Mouse (Mus musculus) kidney, adult 9 months (tissue): Measurements from ENCODE around the gene Sptan1.
"Not testable (repeated sequence)": the region's sequence is repeated elsewhere in the genome, so short reads cannot be mapped to it uniquely, and the experiment has no call there.

Source experiments
- DNase-seq: peaks from one replicate; pipeline ENCODE4 v3.0.0; 2022

Gene Sptan1

GRCm38 (mm10) chr2:30010840-30011281 is 45.5 kb downstream of the Sptan1 start:
- no peak for DNase-seq

DNA sequence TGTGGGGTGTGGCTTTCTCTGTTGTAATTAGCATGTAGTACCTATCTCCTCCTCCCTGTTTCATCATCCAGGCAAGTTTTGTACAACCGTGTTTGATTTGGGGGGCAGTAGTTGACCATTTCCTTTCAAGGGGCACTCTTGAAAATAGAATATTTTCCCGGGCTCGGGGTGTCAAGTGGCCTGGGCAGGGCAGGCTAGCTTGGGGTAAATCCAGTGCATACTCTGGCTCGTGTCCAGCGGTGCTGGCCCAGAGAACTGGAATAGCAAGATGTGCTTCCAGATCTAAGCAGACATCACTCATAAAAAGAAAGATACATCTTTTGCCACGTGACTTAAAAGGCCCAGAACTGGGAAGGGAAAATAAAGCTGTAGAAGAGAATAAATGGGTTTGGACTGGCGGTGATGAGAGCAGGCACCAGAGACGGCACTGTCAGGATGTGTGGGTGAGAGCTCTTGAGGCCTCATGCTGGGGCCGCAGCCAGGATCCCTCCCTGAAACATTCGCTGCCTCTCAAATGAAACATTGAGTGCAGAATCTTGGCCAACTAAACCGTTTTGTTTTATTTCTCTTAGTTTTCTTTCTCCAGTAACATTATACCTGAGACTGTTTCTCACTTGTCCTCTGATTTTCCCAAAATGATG is 49.1 kb downstream of the Sptan1 start:
- DNase-seq = no peak

DNA sequence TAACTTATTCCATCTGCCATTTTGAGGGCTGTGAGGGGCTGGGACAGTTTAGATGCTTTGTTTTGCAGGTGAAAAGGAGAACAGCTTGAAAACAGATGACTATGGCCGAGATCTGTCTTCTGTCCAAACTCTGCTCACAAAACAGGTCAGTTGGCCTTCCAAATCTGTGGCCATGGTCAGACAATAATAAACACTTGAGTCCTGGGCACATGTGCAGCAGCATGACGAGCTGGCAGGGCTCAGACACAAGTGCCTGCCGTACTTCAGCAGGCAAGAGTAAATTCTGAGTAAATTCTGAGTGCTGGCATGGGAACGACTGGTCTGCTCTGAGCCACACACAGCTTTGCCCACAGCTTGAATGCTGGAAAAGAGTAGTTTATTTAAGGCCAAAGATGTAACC is 60.1 kb downstream of the Sptan1 start:
- DNase-seq = no peak

DNA sequence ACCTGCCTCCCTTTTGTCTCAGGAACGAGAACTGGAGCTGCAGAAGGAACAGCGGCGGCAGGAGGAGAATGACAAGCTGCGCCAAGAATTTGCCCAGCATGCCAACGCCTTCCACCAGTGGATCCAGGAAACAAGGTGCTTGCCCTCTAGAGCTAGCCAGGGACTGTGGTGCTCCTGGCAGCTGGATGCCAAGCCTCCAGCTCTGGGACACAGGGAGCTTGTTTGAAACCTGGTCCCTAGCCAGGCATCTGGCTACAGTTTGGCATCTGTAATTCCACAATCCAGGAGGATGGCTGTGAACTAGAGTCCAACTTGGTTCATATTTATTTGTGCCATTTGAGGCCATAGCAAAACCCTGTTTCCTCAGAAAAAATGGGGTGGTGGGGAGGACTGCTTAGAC is 61.6 kb downstream of the Sptan1 start:
- no peak for DNase-seq

DNA sequence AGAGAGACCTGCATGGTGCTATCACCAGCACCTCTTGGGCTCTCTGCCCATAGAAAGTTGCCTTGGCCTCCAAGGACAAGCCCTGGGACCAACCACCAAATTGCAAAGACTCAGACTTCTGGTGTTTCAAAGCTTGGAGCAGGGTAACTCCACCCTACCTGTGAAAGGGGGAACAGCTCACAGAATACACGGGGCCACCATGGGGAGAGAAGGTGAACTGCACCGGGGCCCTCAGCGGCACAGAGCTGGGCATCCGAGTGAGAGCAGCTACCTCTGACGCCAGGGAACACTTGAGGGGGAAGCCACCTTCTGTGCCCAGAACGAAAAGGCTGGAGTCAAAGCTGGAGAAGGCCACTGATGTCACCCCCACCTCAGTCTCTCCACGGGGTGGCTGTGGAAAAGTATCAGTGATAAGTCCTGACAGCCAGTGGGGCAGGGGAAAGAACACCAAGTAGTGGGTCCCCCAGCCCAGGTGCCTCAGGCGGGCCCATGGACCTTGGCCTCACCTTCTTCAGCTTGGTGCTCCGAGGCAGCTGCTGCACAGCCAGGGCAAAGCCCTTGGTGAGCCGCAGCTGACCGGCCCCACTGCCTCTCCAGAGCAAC is 67.0 kb downstream of the Sptan1 start:
- peak; percentile 22 for DNase-seq

GRCm38 (mm10) chr2:30032957-30033356 is 67.6 kb downstream of the Sptan1 start:
- no peak for DNase-seq

GRCm38 (mm10) chr2:30037762-30038161 is 72.4 kb downstream of the Sptan1 start:
- DNase-seq = no peak

- DNase-seq = no peak
These were observed 73.0 kb downstream of the Sptan1 start for GRCm38 (mm10) chr2:30038370-30038769.

GRCm38 (mm10) chr2:30039687-30040086 is 74.3 kb downstream of the Sptan1 start:
- no peak for DNase-seq

DNA sequence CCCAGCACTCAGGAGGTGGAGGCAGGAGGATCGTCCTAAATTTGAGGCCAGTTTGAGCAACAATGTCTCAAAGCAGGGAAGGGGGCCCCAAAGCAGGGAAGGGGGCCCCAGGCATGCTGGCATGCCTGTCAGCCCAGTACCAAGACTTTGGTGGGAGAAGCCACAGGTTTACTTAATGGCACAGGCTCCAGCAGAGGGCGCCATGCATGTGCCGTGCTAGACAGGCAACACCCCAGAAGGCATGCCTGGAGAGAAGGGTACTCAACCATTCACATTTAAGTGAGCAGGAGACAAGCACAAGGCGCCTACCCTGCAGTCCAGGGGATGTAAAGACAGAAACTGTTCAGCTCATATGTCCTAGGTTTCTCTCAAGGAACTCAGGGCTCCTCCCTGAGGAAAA is 77.1 kb downstream of the Sptan1 start:
- peak; percentile 82 for DNase-seq

DNA sequence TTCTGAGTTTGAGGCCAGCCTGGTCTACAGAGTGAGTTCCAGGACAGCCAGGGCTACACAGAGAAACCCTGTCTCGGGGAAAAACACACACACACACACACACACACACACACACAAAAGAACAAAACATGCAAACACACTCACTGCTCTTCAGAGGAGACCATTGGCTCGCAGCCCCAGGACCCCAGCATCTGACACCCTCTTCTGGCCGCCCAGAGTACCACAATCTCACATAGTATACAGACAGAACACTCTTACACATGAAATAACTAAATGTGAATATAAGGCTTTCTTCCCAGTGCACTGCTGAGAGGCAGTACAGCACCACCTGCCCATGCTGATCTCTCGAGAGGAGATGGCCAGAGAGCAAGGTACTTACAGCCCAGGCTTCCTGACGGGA is 79.2 kb downstream of the Sptan1 start:
- DNase-seq = no peak

GRCm38 (mm10) chr2:30047127-30047526 is 81.8 kb downstream of the Sptan1 start:
- no peak for DNase-seq

DNA sequence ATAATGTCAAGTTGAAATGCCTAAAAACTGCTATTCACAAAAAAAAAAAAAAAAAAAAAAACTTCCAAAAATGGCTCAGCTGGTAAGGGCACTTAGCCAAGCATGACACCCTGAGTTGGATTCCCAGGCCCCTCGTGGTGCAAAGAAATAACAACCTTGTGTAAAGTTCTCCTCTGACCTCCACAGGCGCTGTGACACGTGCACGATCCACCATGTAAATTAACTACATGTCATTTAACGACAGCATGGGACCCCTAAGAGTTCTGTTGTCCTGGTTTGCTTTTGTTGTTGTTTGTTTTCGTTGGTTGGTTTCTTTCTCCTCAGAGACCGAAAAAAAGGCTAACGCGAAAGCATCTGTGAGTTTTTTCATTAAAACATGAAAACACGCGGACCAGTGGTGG is 82.7 kb downstream of the Sptan1 start:
- DNase-seq = no peak

DNA sequence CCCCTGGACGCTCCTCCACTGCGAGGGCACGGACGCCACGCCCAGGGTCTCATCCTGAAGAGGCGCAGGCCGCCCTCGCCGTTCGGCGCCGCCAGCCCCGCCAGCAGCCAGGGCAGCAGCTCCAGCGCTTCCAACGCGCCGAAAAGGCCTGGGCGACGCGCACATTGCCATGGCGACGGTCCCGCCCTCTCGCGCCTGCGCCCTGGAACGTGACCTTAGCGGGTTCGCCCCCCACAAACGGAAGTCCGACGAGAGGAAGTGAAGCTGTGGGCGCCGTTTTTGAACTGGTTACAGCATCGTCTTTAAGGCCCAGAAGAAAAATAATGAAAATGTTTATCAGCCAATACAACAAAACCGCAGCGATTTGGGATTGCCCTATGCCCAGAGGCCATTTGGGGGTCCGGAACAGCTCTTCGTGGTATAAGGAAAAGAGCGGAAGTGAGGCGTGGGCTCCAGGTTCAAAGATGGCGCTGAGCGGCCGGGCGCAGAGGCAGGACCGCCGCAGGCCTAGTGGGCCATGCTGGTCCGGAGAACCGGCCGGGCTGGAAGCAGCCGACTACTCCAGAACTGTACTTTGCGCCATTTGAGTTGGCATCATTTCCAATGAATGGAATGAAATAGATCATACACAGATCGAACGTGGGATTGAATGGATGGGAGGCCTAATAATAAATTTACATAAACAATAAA is 83.5 kb downstream of the Sptan1 start, which contains the start of gene Wdr34:
TSS of gene Wdr34 (minus strand) at position 183 of the 690 bp plus-strand sequence.
- peak; percentile 98 for DNase-seq

DNA sequence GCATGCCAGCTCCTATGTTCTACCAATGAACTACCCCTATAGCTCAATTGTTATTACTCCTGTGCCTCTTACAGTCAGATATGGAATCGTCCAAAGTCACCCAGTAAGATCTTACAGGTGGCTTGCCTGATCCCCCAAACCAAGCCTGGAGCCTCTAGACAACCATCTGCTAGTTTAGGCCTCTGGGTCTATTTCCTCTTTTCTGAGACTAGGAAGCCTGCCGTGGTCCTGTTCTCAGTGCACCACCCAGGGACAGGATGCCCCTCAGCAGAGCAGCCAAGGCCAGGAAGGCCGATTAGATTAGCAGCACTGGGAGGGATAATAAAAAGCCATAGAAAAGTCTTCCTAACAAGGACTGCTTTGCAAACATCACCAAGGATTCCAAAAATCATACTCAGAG is 84.5 kb downstream of the Sptan1 start:
- no peak for DNase-seq

- DNase-seq = no peak
These were observed 86.8 kb downstream of the Sptan1 start for GRCm38 (mm10) chr2:30051992-30052761.

DNA sequence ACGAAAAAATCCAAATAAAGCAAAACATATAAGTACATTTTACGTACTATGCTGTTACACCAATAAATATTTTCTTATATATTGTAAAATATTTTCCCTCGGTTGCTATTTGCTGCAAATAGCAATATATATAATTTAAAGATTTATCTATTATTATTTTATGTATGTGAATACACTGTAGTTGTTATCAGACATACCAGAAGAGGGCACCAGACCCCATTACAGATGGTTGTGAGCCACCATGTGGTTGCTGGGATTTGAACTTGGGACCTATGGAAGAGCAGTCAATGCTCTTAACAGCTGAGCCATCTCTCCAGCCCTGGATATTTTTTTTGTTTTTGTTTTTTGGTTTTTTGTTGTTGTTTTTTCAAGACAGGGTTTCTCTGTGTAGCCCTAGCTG is 90.0 kb downstream of the Sptan1 start:
- DNase-seq = not testable (repeated sequence)

DNA sequence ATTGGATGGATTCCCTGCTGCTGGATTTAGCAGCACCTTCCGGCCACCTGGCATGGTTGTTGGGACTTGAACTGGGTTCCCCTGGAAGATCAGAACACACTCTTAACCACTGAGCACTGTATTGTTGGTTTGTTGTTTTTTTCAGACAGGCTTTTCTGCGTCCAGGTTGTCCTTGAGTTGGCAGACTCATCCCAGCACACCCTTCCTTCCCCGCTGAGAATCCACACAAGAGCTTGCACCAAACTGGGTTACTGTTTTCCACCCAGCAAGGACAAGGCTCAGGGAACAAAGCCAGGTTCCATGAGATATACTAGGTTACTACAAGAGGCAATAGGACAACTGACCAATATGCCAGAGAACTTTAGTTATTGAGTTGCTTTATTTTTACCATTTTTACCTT is 91.4 kb downstream of the Sptan1 start:
- DNase-seq = no peak

DNA sequence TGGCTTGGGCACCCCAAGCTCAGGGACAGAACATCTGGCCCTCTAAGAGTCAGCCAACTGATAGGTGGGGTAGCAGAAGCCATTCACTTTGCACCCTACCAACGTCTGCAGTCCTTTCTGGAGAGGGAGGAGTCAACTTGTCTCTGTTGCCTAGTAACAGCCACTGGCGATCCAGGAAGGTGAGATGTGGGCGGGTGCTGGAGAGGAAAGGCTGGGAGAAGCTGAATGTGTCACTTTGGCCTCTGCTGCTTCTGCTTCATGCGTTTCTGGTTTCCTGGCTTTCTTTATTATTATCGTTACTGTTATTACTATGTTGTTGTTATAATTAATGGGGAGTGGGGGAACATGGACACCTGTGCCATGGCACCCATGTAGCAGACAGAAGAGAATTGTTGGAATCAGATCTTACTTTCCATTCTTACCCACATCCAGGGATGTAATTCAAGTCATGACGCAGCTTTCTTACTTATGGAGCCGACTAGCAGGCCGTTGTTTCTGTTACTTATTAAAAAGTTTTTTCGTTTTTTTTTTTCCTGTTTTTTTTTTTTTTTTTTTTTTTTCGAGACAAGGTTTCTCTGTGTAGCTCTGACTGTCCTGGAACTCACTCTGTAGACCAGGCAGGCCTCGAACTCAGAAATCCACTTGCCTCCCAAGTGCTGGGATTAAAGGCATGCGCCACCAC is 92.0 kb downstream of the Sptan1 start, which contains the start of gene Set:
TSS of gene Set (plus strand) at position 156 of the 682 bp plus-strand sequence.
- DNase-seq = no peak

- DNase-seq = no peak
These were observed 93.1 kb downstream of the Sptan1 start for GRCm38 (mm10) chr2:30058418-30058817.

DNA sequence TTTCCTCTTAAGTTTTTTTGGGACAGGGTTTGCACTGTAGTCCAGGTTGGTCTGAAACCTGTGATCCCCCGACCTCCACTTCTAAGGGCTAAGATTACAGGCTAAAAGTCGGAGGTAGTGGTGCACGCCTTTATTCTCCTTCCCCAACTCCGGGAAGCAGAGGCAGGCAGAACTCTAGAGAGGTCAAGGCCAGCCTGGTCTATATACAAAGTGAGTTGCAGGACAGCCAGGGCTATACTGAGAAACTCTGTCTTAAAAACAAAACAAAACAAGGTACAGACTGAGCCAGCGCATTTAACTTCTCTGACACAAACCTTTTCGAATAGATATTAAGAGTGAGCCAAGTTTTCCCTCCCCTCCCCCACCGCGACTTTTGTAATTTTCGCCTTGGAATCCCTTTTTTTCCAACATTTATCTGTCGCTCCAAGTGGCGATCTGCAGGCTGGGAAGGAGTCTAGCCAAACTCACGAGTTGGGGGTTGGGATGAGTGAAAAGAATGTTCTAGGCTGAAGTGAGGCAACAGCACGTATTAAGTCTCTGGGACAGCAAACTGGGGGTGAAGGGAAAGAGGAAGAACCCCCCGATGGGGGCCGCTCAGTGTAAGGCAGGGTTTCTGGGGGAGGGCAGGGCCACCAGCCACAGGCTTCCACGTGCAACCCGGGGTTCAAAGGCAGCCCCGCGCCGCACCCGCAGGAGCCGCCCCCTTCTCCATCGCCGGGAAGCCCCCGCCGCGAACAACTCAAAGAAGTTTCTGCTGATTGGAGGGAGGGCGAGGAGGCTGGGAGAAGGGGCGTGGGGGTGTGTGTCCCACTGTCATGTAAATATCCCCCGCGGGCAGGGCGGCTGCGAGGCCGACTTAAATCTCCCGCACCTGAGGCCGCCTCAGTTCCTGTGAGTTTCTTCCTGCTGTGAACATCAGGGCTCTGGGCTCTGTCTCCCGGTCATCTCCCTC is 96.1 kb downstream of the Sptan1 start:
- peak; percentile 46 for DNase-seq
